Mouse (Mus musculus) left cerebral cortex, adult 18-20 months (tissue): ENCODE measurements around the gene Usp6nl. TPM values are rescaled to one million over a fixed set of nuclear protein-coding genes. Genes with fewer than 3 reads are reported as not detected.

ENCODE experiments used
- DNase-seq, 2 experiments: peaks; one replicate each; pipeline ENCODE4 v3.0.0; 2021 to 2022; ENCODE audit warnings: low spot score in 2 of 2, mixed read lengths in 1 of 2
- total RNA-seq, 2 experiments: library from RNA; stranded (reverse); gene quantifications; 2 replicates each; pipeline ENCODE4 v1.2.3; 2021

Usp6nl gene
- total RNA-seq, 2 experiments from 2014 or later, result 18.8 to 20.1 TPM

DNA sequence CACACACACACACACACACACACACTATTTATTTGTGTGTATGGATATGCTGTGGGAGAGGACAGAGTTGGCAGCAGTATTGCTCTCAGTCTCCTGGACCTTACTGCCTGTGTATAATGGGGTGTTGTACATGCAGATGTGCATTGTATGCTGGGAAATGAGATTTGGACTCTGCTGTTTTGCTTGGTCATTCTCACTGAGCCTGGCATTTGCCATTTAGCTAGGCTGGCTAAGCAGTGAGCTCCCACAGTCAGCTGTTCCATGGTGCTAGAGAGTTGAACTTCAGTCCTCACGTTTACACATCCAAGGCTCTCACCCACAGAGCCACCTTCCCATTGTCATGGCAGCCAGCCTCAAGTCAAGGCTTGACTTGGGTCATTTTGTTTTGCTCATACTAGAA, 90.2 kb downstream of the Usp6nl start:
- DNase-seq, result no peak

DNA sequence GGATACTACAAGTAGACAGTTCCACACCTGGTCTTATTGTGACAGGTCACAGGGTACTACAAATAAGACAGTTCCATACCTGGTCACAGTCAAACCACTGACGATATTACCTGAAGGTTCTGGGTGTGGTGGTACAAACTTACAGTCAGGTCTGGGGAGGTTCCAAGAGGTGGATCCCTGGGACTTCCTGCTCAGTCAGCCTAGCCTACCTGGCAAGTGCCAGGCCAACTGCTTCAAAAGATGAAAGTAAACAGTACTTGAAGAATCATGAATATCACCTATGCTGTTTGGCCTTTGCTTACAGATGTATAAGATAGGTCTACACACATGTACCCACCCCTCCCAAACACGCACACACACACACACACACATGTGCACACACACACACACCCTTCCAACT, 91.3 kb downstream of the Usp6nl start:
- no peak for DNase-seq

DNA sequence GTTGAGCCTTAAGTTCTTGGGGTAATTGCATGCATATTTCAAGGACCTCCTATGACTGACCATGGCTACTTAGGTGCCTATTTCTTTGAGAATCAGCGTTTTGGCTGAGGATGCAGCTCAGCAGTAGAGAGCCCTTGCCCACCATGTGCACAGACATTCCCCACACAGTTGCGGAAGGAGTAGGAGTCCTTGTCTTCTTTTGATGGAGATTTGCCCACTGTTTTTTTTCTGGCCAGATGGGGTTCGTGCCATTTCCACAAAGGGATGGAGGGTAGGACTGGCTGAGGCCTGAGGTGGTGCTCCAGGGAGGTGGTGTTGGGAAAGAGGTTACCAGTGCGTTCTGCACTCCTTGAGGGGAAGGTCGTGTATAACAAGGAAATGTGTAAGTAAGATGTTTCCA, 91.9 kb downstream of the Usp6nl start:
- DNase-seq, result no peak

DNA sequence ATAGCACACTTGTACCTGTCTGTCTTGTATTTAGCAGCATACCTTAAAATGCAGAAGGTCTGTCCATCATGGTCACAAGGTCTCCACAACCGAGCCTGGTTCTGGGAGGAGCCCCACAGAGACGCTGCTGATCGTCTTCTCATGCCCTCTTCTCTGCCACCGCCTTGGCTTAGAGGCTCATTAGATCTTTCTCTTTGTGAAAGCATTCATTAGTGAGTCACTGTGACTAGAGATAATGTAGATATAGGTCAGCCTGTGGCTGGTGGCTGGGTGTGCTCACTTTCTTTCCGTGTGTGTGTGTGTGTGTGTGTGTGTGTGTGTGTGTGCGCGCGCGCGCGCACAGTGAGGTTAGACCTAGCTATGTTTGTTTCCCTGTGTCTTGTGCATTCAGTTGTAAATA, 94.7 kb downstream of the Usp6nl start:
- no peak for DNase-seq

DNA sequence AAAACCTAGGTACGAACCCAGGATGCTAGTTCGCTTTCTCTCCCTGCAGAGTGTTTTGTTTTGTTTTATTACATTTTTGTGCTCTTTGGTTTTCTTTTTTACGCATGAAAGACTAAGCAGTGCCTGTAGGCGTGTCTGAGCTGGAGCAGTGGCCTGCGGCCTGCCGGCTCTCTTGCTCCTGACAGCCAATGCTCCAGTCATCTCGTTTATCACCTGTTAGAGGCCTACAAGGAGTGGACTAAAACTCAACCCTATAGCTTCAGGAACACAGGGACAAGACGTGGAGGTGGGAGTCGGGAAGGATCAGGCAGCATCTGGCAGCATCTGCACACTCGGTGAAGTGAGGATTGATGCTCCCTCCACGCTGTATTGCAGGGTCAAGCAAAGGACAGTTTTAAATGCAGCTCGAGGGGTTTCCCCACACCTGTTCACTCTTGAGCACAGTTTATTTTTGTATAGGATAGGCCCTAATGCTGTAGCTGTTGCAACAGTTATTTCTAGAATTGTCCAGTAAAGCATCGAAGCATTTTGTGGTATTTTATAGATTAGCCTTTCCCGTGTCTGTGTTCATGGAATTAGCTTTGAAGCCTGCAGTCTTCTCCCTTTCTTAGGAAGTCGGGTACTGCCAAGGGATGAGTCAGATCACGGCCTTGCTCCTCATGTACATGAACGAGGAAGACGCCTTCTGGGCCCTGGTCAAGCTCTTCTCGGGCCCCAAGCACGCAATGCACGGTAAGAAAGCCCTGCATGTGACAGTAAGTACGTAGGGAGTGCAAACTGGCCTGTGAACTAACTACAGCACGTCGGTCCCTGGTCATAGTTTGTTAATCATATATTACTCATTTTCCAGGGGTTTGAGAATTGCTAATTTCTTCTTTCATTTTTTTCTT, 101.4 kb downstream of the Usp6nl start:
- no peak for DNase-seq

DNA sequence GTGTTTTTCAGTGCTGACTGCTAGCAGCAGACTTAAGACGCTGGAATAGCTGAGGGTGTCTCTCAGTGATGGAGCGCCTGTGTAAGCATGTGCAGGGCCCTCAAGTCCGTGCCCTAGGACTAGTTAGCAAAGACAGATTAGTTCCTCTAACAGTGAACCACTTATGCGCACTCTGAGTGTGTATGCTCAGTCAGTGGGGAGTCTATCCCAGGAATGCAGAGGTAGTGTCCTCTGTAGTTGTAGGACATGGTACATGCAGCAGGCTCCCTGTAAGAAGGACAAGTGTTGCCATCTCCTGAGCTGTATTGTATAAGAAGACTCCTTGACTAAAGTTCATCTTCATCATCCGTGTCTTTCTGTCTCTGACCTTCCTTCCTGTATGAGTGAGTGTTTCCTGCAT, 102.4 kb downstream of the Usp6nl start:
- DNase-seq, result no peak

DNA sequence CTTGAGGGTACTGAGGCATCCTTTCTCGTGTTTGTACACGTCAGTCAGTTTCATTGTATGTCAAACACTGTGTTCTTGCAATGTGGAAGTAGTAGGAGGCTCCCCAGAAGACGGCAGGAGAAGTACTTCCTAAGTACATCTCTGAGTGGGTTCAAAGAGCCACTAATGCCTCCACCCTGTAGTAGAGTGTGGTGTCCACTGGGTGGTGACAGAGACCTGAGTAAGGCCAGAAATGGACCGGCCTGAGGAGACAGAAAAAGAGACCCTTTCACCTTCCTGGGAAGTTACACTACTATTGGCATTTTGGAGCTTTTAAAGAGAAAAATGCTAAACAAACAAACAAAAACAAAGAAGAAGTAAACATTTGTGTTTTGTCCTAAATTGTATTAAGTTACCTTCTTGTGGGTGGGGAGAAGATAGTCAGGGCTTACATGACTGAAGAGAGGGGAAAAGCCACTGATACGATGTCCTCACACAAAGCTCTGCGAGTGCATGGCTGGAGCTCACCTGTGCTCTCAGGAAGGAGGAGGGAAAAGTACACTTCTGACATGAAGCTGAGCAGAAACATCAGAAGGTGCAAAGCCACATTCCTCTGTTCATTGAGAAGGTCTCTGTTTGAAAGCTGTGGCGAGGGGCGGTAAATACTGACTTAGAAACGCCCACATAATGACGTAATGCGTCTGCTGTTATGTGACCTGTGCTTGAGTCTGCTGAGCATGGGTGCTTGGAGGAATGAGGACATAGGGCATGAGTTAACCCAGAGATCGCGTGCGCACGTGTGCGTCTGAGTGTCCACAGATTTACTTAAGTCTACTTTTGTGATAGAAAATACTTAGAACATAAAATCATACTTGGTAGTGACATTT, 113.9 kb downstream of the Usp6nl start:
- DNase-seq, result peak; percentile 58 to 66

DNA sequence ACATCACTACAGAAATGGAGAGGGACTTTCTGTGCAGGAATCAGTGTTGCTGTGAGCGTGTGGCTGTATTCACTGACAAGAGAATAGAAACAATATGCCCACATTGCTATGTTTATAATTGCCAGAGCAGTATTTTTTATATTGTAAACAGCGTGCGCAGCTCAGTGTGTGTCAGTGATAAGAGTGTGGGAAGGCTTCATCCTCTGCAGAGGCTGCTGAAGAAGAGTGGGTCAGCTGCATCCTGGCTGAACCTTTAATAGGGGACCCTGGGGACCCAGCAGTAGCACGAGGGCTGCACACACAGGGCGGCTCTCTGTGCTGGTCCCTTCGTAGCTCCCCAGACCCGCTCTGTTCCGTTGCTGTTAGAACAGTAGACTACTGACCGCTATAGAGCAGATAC, 119.2 kb downstream of the Usp6nl start:
- DNase-seq, result no peak

DNA sequence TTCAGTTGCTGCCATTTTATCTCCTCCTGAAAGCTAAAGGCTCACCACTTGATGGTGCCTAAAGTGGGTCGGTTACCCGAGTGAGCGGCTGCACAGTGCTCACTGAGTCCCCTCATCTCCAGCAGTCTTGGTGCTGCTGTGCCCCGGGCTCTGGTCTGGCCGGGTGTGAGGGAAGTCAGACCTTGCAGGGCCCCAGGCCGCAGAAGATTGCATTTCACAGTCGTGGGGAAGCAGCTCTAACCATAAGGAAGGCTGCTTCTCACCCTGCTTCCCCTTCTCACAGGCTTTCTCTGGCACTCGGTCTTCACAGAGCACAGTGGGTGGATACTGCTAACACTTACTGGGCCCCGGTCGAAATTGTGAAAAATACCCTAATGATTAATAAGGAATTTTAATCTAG, 119.8 kb downstream of the Usp6nl start:
- DNase-seq, result no peak

DNA sequence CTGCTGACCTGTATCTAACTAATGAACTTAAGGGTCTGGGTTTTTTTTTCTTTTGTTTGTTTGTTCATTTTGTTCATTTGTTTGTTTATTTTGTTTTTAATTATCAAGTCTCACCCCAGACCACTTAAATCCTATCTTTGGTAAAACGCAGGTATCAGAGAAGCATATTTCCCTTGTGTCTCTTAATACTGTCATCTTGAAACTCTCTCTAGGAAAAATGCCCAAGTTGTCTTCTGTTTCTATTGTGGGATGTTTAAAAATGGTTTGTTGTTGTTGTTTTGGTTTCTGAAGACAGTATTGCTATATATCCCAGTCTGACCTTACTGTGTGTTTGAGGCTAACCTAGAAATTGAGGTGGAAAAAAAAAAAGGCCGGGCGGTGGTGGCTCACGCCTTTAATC, 121.5 kb downstream of the Usp6nl start:
- DNase-seq, result no peak

DNA sequence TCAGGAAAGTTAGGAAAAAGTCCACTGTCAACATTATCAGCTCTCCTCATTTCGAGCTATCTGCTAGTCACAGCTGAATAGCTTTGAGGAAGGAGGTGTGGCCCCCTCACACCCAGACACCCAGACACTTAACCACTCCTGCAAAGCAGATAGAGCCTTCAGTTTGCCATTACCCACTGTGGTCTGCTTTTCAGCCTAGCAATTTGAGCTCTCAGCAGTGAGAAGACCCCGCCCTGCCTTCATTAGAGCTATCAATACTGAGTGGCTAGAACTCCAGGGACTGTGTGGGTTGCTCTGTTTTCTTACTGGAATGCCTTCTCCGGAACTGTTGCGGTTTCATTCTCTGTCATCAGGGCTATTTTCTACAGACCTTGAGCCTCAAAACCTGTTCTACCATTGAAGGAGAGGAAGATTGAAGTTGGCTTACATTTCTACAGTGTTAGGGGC, 122.3 kb downstream of the Usp6nl start:
- DNase-seq, result no peak

DNA sequence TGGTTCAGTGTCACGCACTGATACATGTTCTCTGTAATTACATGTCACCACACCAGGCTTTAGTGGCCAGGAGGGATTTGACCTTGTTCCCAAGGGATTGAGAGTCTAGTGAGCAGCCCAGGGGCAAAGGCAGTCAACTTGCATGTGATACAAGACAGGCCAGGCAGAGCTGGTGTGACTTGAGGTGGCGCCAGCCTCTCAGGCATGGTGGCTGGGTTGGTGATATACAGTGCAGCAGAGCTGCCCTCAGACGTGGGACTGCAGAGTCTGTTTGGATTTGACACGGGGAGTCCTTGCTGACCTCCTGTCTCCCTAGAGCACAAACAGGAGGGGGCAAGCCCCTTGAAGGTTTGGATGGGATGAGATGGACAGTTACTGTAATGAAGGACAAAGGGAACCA, 123.4 kb downstream of the Usp6nl start:
- no peak for DNase-seq

DNA sequence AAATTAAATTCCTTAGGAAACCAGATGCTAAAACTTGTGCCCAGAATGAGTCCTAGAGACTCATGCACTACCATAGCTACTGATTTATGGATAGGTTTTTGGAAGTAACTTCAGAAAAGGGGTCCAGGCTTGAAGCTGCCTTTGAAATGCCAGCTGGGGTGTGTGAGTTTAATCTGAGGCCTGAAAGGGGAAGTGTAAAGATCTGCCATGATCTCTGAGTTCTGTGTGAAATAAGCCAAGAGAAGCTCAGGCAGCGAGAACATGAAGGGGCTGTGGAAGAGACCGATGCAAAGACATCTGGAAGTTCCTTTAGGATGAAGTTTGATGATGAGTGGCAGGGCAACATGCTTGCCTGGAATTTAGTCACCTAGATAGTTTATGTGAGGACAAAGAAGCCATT, 126.4 kb downstream of the Usp6nl start:
- DNase-seq, result no peak

DNA sequence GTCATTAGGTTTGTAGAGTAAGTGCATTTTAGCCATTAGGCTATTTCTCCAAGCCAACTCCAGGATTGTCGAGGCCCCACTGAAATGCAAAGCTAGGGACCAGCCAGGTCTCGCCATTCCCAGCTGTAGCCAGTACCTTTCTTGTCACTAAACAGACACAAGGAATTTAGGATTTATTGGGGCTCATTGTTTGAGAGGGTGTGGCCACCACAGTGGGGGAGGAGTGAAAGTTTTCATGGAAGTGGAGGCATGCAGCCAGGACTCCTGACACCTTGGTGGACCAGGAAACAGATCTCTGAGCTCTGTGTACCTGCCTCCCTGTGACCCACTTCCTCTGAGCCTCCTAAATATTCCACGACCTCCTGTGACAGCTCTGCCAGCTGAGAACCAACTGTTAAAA, 127.2 kb downstream of the Usp6nl start:
- DNase-seq, result no peak

DNA sequence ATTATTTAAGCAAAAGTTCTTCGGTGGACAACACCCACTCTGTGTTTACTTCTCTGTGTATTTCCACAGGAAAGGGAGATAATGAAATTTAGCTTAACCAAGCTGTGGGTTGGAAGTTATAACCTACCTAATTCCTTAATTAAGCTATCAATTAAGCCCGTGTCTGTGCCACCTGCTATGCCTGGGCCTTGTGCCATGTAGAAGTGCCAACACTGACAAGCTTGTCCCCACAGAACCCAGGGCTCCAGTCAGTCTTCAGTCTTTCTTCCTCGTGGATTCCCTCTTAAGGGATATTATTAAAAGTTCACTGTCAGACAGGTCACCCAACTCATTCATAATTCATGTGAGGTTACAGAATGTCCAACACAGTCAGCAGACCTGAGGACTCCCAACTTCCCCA, 128.1 kb downstream of the Usp6nl start:
- DNase-seq, result no peak

DNA sequence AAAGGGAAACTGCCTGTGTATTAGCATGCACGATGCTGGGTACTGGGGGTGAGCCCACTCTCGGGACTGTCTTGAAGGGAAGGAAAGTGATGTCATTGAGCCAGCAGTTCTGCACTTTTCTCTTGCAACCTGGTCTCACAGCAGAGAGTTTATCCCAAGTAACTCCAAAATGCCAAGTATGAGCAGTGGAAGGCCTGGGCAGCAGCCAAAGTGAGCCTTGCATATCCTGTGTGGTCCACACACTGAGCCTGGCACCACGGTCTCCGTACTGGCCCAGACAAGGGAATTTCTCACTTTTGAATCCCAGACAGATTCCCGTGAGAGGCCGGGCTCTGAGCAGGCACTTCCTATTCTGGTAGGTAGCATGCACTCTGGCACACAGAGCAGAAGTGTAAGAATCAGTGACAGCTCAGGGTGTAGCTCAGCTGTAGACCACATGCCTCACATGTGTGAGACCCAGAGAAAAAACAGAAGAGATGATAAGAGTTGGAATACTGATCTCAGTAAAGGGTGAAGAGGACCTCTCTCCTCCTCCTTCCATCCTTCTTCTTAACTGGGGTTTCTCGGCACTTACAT, 132.6 kb downstream of the Usp6nl start:
- DNase-seq, result no peak

DNA sequence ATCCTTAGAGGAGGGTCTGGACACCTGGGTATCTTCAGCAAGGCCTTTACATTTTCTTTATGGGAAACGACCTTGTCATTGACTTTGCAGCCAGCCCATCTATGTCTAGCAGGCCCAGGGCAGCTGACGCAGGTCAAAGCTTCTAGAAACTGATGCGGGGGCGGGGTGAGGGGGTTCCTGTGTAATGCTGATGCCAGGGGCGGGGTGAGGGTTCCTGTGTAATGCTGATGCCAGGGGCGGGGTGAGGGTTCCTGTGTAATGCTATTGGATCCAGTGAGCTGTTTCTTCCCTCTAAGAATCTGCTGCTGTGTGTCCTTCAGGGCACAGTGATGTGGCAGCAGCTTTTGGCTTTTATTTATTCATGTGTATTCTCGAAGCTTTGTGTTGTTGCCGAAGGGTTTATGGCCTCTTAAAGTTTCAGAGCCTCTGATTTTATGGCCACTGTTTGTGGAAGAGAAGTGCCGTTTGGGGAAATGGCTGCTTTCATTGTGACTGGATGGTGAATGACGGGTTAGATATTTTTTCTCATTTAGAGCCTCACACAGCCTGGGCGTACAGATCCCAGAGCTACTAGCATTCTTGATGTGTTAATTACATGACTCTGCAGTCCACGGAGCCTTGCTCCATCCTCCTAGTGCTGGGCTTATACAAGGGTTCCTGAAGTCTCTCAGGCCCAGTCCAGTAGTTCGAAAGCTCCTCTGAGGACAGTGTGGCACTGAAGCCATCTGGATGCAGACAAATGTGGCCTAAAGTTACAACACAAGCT, 137.0 kb downstream of the Usp6nl start:
- DNase-seq, result no peak

DNA sequence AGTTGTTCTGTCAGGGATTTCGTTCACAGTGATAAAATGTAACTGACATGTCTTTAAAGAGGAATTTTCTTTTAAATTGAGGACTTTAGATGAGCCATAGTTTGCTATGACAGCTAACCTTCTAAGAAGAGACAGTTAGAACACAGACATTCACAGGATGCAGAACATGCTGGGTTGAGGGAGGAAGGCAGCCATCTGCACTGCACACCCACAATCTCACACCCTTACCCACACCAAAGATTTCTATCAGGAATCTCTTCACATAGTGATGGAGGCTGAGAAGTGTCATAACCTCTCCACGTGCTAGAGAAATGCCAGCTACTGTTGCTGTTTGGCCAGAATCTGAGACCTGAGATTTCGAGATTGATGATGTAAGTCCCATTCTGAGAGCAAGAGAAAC, 139.8 kb downstream of the Usp6nl start:
- DNase-seq, result no peak

DNA sequence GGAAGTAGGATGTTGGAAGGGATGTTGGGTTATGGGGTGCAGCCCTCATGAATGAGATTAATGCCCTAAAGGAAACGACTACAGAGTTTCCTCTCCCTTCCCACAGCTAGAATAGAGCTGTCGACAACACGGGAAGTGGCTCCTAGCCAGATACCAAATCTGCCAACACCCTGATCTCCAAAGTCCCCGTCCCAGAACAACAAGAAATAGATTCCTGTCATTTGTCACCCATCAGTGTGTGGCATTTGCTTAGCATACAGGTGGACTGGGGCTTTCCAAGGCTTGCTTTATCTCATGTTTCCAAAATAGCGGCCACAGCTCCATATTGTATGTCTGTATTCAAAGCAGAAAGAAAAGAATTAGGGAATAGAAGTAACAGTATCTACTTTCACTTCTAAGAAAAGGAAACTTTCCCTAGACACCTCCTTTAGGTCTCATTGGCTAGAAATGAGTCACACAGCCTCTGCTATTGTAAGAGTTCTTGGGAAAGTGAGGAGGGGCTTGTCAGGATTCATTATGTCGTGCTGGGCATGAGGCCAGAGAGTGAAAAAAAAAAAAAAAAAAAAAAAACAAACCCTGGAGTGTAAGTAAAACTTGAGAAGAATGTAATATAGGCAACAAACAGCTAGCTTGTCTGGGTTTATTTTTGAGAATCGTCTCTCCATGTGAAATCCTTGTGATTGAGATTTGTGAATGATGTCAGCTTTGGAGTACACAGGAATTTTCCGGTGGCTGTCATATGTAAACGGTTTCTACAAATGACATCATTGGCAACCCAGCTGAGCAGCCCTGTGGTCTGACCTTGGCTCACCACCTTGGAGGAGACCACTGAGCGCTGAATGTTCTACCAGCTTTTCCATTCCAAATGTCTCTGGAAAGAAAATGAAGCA, 141.6 kb downstream of the Usp6nl start:
- DNase-seq, result no peak

DNA sequence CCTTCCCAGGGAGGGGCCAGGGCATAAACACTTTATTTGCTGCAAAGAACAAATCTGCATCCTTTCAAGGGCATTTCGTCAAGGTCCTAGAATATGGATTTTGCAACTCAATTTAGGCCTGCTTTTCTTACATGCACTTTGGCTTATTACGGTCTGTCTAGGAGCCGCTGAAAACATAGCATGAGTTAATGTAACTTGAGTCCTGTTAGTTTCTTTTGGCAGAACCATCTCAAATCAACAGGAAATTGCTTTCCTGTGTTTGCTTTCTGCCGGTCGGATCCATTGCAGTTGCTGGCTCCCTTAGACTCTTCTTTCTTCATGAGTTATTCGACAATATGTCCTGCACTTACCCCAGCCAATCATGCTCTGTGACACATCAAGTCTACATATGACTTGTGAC, 143.9 kb downstream of the Usp6nl start:
- DNase-seq, result no peak
